Mouse (Mus musculus) kidney, adult 2 months (tissue): ENCODE results near the gene Adssl1.

Experiments used
- CTCF ChIP-seq: fragments of 200-500 bp; conservative IDR thresholded peaks from 2 replicates; pipeline ENCODE4 v1.5.1; 2011; ENCODE audit warnings: low read depth, mild to moderate bottlenecking, control low read depth, low read length, moderate library complexity, mixed read lengths; ENCODE audit not compliant: insufficient read depth, insufficient read length
- POLR2A ChIP-seq: fragments of 200-500 bp; IDR thresholded peaks from one replicate; pipeline ENCODE4 v1.6.1; 2011; ENCODE audit warnings: low read depth, low read length, control low read depth

GRCm38 (mm10) chr12:112604022-112604421, 15.8 kb upstream of the Adssl1 start:
- TF ChIP-seq POLR2A = no peak
- no peak; the same call in 1 of the 2 replicates for TF ChIP-seq CTCF
